Mouse (Mus musculus) heart, adult 2 months (tissue): ENCODE results near the gene Myo10.

Experiments
- CTCF ChIP-seq: fragments of 200-600 bp; IDR thresholded peaks from 2 replicates; pipeline ENCODE4 v1.8.1; 2022; ENCODE audit warnings: antibody characterized with exemption, mild to moderate bottlenecking, moderate library complexity
- EP300 ChIP-seq: fragments of 200-500 bp; IDR thresholded peaks from 2 replicates; pipeline ENCODE4 v1.6.1; 2011; ENCODE audit warnings: low read depth, low read length, control low read depth; ENCODE audit not compliant: insufficient read depth
- POLR2A ChIP-seq: fragments of 200-500 bp; IDR thresholded peaks from 2 replicates; pipeline ENCODE4 v1.6.1; 2011; ENCODE audit warnings: mild to moderate bottlenecking, low read depth, low read length, control low read depth; ENCODE audit not compliant: insufficient read depth

- TF ChIP-seq CTCF (no peak), EP300 (no peak), POLR2A (no peak)
These were observed 199.7 kb downstream of the Myo10 start for GRCm38 (mm10) chr15:25821981-25822380.
